Mouse (Mus musculus) cerebellum, adult 11 months (tissue): ENCODE data around the gene St8sia2.
A peak's percentile ranks its signal among the peaks of the same experiment; 100 is the strongest.

Source experiments
- DNase-seq: peaks from one replicate; pipeline ENCODE4 v3.0.0; 2022

St8sia2 gene

GRCm38 (mm10) chr7:74013601-74014175 is at the start of gene St8sia2:
TSS of gene St8sia2 (minus strand) at chr7:74013690.
- no peak for DNase-seq

GRCm38 (mm10) chr7:74061076-74061475 is 47.6 kb upstream of the St8sia2 start:
- no peak for DNase-seq

- no peak for DNase-seq
Measured at GRCm38 (mm10) chr7:74060306-74060946, 46.9 kb upstream of the St8sia2 start.

GRCm38 (mm10) chr7:74059684-74060083 is 46.2 kb upstream of the St8sia2 start:
- DNase-seq, result no peak

- peak; percentile 37 for DNase-seq
Measured at GRCm38 (mm10) chr7:74055753-74056152, 42.3 kb upstream of the St8sia2 start.

- no peak for DNase-seq
Measured at GRCm38 (mm10) chr7:74047591-74047990, 34.1 kb upstream of the St8sia2 start.

- no peak for DNase-seq
Measured at GRCm38 (mm10) chr7:74045166-74045957, 31.9 kb upstream of the St8sia2 start.

GRCm38 (mm10) chr7:74043562-74044138 is 30.2 kb upstream of the St8sia2 start:
- no peak for DNase-seq

- peak; percentile 6 for DNase-seq
Measured at GRCm38 (mm10) chr7:74025007-74025406, 11.5 kb upstream of the St8sia2 start.

- no peak for DNase-seq
Measured at GRCm38 (mm10) chr7:74024171-74024570, 10.7 kb upstream of the St8sia2 start.

GRCm38 (mm10) chr7:74022571-74022970 is 9.1 kb upstream of the St8sia2 start:
- no peak for DNase-seq

- DNase-seq, result no peak
Measured at GRCm38 (mm10) chr7:74021771-74022170, 8.3 kb upstream of the St8sia2 start.

GRCm38 (mm10) chr7:74016613-74017012 is 3.1 kb upstream of the St8sia2 start:
- DNase-seq, result no peak

- DNase-seq, result no peak
Measured at GRCm38 (mm10) chr7:74012858-74013600, 461 bp downstream of the St8sia2 start.

- no peak for DNase-seq
Measured at GRCm38 (mm10) chr7:74011976-74012857, 1.3 kb downstream of the St8sia2 start.

GRCm38 (mm10) chr7:74008946-74009542 is 4.4 kb downstream of the St8sia2 start:
- DNase-seq, result no peak

GRCm38 (mm10) chr7:74006775-74007371 is 6.6 kb downstream of the St8sia2 start:
- DNase-seq, result no peak

GRCm38 (mm10) chr7:74006364-74006763 is 7.1 kb downstream of the St8sia2 start:
- DNase-seq, result no peak

- no peak for DNase-seq
Measured at GRCm38 (mm10) chr7:74000743-74001510, 12.6 kb downstream of the St8sia2 start.

GRCm38 (mm10) chr7:73989366-73989765 is 24.1 kb downstream of the St8sia2 start:
- no peak for DNase-seq
